Mouse (Mus musculus) hematopoietic stem cell, adult 5-6 weeks (primary cell): Measurements from ENCODE around the gene Cdyl. TPM values are rescaled to one million over a fixed set of nuclear protein-coding genes. Genes with fewer than 3 reads are reported as not detected.

Experiments used
- ATAC-seq, 2 experiments: fragments of 125-278 bp in 1 of 2; replicated peaks in 1 of 2; 2 replicates each; pipeline ENCODE4 v1.8.0; 2016 to 2017; ENCODE audit warnings: inconsistent platforms in 2 of 2, mild to moderate bottlenecking in 2 of 2, moderate number of reproducible peaks in 2 of 2, low read depth in 1 of 2, moderate TSS enrichment in 1 of 2; ENCODE audit not compliant: low FRiP score in 2 of 2, poor library complexity in 2 of 2, severe bottlenecking in 2 of 2, insufficient read depth in 1 of 2, low TSS enrichment in 1 of 2
- total RNA-seq: library from RNA; stranded (forward); fragments of 172-1452, 232-1000 nt; gene quantifications from 2 replicates; pipeline ENCODE4 v1.2.3, GENCODE M21; 2017

Cdyl gene
- total RNA-seq, 1 experiment from 2014 or later, result 14.4 TPM

GRCm38 (mm10) chr13:35742696-35743095 is 83.1 kb downstream of the Cdyl start:
- ATAC-seq, result no peak

DNA sequence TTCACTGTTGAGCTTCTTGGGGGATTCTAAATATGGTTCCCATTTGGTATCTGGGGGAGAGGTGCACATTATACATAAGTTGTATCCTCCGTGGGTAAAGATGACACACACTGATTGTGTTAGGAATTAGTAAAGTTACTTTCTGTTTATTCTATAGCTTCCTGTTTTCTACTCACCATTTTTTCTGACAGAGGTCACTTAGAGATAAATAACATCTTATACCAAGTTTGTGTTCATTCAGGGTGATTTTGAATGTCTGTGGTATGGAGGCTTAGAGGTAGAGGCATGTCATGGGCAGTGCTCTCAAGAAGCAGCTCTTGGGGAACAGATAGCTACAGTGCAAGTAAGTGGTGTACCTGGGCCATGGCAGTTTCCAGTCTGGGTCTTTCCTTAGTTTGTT is 83.6 kb downstream of the Cdyl start:
- ATAC-seq, result no peak

GRCm38 (mm10) chr13:35749194-35749593 is 89.6 kb downstream of the Cdyl start:
- ATAC-seq, result peak in 1 of 2 experiments; percentile 39; a peak in 1 of 4 replicates

DNA sequence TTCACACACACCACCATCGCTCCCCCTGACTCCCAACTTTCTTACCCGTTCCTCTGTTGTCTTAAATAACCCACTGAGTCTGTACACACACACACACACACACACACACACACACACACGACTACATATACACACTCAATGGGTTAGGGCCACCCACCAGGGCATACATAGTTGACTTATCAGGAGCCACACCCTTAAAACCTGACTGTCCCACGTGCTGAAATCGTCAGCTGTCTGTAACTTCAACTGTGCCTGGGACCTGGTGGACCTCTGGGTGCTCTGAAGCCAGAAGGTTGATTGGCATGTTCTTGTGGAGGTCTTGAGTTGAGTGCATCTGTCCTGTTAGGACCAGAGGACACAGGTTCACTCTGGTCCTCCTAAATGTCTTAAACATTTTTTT is 90.0 kb downstream of the Cdyl start:
- no peak for ATAC-seq

GRCm38 (mm10) chr13:35752046-35752445 is 92.4 kb downstream of the Cdyl start:
- ATAC-seq, result no peak

GRCm38 (mm10) chr13:35755002-35755401 is 95.4 kb downstream of the Cdyl start:
- no peak for ATAC-seq

GRCm38 (mm10) chr13:35755655-35756283 is 96.1 kb downstream of the Cdyl start:
- no peak for ATAC-seq

DNA sequence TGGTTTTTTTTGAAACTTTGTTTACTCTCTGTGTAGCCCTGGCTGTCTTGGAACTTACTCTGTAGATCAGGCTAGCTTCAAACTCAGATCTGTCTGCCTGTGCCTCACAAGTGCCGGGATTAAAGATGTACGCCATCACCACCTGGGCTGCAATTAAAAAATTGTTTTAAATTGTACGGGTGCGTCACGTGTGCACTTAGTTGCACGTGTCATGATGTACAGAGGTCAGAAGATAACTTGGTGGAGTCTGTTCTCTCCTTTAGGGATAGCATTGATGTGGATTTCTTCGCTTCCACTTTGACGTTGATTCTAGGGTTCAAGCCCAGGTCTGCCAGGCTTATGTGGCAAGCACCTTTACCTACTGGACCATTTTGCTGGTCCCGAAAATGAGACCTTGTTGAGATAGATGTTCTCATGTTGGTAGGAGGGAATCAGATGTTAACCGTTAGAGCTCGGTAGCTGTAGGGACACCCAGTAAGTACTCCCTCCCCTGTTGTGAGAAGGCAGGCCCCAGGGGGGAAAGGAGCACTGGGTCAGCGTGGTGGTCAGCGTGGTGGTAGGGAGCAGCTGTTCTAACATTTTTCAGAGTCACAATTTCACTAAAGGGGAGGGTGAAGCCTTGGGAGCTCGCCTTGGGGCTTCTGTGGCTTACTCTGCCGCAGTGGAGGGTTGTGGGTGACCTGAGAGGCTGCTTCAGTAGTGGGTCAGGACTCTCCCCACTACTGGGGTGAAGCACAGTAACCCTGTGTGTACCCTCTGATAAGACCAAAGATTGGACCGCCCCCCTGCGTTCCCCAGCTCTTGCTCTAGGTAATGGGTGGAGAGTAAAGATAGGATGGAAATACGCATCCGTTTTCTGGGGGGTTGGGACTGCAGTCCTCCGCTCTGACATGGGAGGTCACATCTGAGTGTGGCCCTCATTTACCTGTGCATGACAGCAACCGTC is 97.0 kb downstream of the Cdyl start:
- ATAC-seq, result no peak

DNA sequence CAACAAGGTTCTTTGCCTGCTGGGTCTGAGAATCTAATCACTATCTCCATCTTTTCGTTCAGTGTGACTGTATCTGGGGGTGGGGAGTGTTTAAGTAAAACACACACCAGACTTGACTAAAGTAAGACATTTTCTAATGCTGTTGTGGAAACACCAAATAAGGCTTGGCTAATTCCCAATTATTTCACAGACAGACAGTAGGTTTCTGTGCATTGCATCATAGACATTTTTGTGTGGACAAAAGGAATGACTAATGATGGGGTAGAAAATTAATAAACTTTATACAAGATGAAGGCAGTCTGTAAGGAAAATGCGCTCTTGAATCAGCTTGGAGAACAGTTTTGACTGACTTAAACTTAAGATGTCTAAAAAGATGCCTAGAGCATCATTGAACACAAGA is 100.7 kb downstream of the Cdyl start:
- ATAC-seq, result no peak

- no peak for ATAC-seq
These were observed 104.9 kb downstream of the Cdyl start for GRCm38 (mm10) chr13:35764559-35764958.

- no peak for ATAC-seq
These were observed 106.2 kb downstream of the Cdyl start for GRCm38 (mm10) chr13:35765817-35766216.

DNA sequence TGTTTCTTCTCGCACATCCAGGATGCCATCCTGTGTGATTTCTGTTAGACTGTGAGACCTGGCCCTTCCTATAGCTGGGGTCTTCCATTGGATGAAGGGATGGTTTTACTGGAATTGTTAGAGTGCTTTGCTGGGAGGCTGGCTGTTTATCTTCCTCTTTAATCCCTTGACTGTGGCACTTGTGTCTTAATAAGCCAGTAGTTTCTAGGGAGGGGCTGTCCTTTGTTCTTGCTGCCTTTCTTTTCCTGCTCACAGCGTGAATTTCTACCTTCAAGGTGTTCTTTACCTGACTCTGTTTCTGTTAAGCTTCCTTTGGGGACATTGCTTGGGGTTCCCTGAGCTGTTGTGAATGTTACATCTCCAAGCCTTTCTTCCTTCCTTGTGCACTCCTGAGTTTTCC is 110.0 kb downstream of the Cdyl start:
- no peak for ATAC-seq

- ATAC-seq, result no peak
These were observed 110.8 kb downstream of the Cdyl start for GRCm38 (mm10) chr13:35770421-35770820.

GRCm38 (mm10) chr13:35771968-35772382 is 112.3 kb downstream of the Cdyl start:
- ATAC-seq, result no peak

GRCm38 (mm10) chr13:35773763-35774162 is 114.1 kb downstream of the Cdyl start:
- no peak for ATAC-seq

- no peak for ATAC-seq
These were observed 116.5 kb downstream of the Cdyl start for GRCm38 (mm10) chr13:35776123-35776522.

- ATAC-seq, result no peak
These were observed 121.1 kb downstream of the Cdyl start for GRCm38 (mm10) chr13:35780714-35781113.

DNA sequence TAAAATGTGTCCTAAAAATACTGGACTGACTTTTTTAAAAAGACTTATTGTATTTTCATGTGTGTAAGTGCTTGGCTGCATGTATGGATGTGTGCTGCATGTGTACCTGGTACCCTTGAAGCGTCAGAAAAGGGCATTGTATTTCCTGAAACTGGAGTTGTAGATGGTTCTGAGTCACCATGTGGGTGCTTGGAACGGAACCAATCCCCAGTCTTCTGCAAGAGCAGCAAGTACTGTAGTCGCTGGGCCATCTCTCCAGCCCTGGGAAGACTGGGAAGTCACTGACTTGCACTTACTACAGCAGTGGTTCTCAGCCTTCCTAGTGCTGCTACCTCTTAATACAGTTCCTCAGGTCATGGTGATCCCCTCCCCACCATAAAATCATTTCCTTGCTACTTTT is 122.1 kb downstream of the Cdyl start:
- no peak for ATAC-seq
